Mouse (Mus musculus) adrenal gland, postnatal 25 days (tissue): Measurements from ENCODE around the gene Ppp1r37. TPM values are rescaled to one million over a fixed set of nuclear protein-coding genes. Genes with fewer than 3 reads are reported as not detected.

Source experiments
- DNase-seq: peaks from one replicate; pipeline ENCODE4 v3.0.0; 2021; ENCODE audit warnings: mixed read lengths
- total RNA-seq: library from RNA; stranded (reverse); gene quantifications from 2 replicates; pipeline ENCODE4 v1.2.3, GENCODE M21; 2021

Gene Ppp1r37
- total RNA-seq, 1 experiment from 2014 or later: 74.4 TPM

DNA sequence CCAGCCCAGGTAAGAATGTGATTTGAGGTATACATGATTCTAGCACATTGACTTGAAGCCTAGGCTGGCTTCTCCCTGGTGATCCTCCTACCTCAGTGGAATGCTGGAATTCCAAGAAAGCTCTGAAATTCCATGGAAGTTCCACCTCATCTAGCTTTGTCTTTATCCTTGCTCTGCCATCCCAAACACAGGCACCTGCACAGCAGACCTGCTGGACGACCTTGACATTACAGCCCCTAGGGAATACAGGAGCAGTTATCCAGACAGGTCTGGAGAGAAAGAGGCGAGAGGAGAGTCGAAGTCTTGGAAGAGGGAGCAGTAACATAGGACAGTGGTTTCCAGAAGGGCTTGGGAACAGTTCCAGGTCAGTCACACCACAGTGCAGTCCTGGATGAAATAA is 6.8 kb upstream of the Ppp1r37 start:
- DNase-seq: no peak

DNA sequence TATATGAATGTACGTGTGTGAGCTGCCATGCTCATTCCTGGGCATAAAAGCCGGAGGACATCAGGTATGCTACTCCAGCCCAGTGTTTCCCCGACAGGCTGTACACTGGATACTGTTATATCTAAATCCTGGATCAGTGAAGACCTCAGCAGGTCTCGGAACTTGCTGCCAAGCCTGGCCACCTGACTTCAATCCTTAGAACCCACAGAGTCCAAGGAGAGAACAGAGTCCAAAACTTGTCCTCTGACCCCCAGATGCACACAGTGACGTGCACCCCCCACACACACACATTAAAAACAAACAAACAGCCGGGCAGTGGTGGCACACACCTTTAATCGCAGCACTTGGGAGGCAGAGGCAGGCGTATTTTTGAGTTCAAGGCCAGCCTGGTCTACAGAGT is 4.5 kb upstream of the Ppp1r37 start:
- DNase-seq: no peak

DNA sequence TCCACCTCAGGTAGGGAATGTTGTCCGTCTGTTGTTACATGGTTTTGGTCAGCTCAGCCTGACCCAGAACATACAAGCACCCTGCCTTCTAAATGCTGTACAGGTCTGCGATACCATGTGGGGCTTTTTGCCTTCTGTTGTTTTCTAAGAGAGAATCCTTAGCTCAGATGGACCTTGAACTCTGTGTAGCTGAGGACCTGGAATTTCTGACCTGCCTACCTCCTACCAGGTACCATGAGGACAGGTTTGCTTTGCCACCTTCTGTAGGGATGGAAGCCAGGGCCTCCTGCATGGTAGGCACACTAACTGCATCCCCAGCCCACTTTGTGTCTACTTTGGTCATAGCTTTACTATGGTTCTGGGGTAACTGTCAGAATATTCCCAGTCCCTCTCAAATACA is 2.9 kb upstream of the Ppp1r37 start:
- no peak for DNase-seq

DNA sequence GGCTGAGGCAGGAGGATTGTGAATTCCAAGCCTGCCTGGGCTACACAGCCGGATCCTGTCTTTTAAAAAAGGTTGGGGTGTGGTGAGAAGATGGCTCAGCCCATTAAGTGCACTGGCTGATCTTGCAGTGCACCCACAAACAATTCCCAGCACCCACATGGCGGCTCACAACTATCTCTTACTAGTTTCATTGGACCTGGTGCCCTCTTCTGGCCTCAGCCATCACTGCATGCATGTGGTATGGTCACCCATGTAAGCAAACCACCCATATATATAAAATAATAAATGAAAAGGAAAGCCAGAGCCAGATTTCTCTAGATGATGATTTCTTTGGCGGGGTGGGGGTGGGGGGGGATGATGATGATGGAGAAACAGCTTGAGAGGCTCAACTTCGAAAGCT is 1.6 kb upstream of the Ppp1r37 start:
- no peak for DNase-seq

DNA sequence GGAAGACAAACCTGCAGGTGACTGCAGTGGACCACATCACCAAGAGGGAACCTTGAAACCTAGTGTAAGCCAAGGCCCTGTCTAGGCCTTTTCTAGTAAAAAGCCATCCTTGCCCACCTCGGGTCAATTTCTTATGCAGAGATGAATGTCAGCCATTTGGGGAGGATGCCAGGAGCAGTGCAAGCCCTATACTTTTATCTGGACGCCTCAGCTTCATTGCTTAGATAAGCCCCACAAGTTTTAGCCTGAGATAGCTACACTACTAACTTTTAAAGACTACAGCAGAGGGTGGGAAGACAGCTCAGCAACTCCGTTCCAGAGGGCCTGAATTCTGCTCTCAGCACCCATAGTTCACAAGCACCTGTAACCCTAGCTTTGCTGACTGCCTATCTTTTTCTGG is 1.0 kb upstream of the Ppp1r37 start:
- no peak for DNase-seq

DNA sequence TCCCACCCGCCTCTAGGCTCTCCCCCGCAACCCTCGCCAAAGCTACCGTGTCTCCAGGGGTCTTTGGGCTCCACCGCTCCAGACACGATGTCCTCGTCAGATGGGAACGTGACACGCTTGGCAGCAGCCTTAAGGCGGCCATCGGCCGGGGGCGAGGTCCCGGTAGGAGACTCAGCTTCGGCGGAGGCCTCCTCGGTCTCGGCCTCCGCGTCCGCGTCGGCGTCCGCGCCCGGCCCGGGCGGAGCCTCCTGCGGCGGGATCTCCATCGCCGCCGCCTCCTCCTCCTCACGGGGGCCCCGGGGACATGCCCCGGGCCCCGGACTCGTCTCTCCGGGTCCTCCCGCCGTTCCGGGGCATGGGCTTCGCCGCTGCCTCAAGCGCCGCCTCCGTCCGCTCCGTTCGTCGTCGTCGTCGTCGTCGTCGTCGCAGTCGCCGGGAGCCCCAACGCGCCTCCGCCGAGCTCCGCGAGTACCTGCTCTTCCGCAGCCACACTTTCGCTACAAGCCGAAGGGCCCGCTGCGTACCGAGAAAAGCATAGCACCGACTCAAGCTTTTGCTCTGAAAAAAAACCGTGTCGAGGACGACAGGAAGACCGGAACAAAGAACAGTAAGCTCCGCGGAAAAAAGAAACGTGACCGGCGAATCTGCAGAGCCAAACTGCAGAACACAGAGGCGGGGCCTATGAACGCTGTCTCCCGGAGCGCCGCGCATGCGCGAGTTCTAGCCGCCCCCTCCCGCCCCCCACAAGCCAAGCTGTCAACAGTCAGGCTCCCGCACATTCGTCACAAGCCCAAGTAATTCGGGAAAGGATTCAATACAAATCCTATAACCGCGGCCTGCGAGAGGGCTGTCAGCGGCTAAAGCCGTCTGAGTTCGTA is 872 bp downstream of the Ppp1r37 start:
- DNase-seq: peak; percentile 95

DNA sequence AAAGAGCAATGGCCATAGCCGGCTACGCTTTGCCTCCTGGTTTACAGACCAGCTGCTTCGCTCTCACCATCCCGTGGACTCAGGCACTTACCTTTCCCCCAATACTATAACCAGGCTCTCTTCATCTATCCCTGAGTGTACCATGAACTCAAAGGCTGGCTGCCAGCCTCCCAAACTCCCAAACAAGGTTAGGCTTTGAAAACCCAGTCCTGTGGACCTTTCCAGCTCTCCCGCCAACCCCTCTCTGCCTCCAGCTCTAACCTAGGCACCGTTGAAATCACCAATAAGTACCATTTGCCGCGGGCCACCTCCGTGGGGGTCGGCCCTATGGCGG is 1.5 kb downstream of the Ppp1r37 start:
- DNase-seq: no peak

DNA sequence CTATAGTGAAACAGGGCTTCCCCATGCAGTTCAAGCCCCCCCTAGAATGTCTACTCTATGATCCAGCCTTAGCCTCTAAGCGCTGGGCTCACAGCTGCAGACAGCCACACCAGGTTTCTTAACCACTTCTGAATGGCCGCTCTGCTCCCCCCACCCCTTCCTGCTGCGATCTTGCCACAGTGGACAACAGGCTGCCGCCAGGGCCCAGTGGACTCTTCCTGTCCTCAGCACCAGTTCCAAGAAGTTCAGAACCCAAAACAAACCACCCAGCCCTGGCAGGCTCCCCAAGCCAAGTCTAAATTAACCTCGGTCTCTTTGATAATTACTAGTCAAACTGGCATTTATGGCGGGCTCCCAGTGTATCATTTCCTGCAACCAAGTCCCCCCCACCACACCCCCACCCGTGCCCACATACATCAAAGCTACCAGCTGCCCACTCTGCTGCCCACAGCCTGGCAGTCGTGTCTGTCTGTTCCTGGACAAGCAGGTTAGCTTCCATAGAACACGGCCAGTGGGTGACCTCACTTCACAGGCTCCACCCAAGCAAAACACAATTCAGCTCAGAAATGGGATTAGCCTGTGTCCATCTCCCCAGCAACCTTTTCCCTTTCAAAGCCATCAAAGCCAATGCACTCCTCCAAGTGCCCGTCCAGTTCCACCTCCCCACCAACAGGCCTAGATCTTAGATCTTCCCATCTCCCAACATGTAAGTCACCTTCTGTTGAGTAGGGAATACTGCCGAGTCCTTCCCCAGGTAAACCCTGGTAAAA is 2.2 kb downstream of the Ppp1r37 start:
- no peak for DNase-seq

DNA sequence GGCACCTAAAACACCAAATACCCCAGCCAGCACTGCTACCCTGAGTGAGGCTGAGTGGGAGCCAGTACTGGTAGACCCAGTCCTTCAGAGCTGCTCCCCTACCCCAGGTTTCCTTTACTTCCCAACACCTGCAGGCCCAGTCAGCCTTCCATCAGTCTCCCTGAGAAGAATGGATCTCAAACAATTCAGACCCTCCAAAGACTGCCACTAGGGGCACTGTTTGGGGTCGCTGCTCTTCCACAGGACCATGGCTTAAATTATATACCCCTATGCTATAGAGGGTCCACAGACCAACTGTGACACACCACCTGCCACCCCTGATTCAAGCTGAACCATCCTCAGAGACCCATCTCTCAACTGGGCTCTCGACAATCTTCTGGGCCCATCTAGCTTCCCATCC is 3.9 kb downstream of the Ppp1r37 start:
- no peak for DNase-seq

DNA sequence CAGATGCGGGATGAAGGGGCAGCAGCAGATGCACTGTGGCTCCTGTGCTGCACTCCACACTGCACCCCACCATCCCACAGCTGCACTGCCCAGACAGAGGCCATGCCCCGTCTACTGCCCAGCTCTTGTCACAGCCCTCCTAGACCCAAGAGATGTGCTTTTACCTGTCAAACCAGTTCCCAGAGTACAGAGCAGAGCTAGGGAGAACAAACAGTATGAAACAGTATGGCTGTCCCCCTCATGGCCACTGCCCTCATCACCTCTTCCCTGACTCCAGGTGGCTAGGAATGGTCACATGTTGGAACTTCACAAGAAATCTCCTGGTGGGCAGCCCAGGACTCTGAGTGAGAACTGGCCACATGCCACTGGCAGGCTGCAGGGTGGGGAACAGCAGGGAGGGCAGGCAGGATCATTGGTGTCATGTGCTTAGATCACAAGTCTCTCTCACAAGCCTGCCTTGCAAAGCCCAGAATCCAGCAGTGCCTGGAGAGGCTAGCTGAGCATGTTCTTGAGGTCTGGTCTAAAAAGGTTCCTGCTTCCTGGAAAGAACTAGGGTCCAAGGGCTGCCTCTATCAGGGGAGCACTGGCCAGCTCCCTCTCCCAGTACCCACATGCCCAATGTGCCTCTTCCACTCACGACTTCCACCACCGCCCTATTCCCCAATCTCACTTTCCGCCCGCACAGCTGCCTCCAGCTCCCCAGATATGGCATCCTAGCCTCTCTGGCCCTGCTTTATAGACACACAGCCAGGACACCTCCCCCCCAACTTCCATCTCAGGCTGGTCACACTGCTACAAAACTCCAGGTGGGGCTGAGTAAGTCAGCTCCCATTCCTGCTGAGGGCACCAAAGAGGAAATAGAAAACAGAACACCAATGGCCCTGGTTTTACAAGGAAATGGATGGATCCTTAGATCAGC is 4.6 kb downstream of the Ppp1r37 start:
- DNase-seq: no peak

DNA sequence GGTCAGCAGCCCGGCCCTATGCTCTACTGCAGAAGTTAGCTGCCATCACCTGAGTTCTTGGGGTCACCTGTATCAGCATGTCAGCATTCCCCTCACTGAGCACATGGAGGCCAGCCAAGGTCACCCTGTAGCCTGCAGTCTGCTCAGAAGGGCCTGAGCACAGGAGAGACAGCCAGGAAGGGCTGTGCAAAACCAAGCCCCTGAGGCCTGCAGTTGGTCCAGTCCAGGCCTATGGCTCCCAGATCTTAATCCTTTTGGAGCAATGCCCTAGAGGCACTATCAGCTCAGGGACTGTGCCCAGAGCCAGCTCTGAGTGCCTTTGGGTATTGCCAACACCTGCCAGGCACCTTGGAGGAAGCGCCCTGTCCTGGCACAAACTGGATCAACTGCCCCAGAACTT is 5.8 kb downstream of the Ppp1r37 start:
- no peak for DNase-seq

DNA sequence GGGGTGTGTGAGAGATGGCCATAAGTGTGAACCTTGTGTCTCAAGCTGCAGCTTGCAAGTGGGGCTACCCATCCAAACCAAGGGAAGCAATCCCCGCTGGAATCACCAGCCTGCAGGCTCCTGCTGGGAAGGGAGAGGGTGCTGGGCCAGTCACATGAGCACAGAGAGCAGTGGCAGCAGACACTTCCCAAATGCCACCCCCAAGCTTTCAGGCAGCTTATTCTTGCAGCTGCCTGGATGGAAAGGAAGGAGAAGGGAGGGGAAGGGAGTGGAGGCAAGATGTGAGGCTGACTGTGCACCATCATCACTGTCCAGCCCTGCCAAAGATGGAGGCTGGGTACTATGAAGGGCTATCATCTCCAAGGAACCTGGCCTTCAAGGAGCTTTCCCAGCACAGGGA is 8.7 kb downstream of the Ppp1r37 start:
- no peak for DNase-seq

DNA sequence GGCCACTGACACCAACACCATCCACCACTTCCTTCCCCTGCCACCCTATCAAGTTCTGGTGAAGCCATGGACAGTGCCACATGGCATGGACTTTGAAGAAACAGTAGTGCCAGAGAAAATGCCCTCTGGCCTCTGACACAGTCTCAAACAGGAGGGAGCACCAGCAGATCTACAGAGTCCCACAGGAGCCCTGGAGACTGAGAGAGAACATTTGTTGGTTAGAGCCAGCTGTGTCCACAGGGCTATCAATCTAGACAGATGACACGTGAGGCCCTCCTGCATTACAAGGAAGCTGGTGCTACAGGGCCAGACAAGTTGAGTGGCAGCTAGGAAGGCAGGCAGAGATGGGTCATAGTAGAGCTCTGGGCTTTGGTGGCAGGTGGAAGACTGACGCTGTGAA is 10.4 kb downstream of the Ppp1r37 start:
- DNase-seq: no peak

DNA sequence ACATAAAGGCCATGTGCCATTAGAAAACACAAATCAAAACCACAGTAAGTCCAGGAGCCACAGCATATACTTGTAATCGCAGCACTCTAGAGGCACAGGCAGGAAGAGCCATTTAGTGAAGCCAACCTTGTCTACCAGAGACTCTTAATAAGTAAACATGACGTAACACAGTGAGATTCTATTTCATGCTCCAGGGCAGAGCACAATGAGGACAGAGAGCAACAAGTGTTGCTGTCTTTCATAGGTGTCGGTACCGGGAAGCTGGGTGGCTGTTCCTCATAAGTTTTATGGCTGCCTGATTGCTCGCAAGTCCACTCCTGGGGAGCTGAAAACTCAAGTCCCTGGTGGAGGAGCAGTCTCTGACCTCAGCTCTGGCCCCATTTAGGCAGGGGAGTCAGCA is 11.2 kb downstream of the Ppp1r37 start:
- no peak for DNase-seq

DNA sequence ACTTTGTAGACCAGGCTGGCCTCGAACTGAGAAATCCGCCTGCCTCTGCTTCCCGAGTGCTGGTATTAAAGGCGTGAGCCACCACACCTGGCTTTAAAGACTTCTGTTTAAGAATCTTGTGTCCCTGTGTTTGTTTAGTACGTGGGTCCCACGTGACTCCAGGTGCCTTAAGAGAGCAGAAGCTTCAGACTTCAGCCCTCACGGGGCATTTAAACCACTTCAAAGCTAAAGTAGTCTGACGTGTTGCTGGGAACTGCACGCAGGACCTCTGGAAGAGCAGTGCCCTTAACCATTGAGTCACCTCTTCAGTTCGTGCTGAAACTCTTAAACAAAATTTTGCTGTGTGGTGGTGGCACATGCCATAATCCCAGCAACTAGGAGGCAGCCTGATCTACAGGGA is 13.5 kb downstream of the Ppp1r37 start:
- no peak for DNase-seq

DNA sequence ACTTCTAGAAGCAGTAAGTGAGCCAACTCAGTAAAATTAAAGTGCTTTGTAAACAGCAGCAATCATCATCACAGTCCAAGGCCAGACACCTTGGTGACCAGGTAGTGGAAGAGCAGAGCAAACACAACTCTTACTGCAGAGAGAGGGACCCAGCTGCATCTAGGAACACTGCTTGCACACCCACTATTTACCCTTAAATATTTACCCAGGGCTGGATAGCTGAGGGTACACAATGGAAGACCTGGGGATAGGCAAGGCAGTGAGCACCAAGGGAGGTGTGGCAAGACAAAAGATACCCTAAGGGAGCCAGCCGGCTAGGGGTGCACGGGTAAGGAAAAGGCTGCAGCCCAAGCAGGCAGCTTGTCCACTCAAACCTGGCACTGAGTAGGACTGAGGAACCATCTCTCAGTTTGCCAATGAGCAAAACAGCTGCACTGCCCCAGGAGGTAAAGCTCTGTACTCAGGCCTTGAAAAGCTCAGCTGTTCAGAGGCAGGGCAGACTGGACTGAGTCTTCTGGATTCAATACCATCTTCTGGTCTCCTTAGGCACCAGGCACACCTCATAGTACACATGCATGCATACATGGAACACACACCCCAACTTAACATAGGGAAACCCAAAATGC is 15.4 kb downstream of the Ppp1r37 start:
- no peak for DNase-seq

DNA sequence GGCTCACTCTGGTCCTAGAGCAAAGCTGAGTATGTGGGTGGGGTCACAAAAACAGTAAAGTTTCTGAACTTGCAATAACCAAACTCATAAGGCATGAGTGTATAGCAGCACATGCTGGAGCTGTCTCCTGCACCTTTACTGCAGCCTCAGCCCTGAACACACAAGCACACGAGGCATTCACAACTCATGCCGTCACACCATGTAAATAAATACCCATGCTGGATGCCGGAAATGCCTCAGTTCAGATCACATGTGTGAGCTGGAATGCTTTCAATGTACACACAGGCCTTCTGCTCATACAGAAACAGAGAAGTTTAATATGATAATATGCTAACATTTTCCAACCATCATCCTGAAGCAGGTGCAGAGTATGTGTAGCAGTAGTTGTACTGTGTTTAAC is 16.9 kb downstream of the Ppp1r37 start:
- DNase-seq: no peak

DNA sequence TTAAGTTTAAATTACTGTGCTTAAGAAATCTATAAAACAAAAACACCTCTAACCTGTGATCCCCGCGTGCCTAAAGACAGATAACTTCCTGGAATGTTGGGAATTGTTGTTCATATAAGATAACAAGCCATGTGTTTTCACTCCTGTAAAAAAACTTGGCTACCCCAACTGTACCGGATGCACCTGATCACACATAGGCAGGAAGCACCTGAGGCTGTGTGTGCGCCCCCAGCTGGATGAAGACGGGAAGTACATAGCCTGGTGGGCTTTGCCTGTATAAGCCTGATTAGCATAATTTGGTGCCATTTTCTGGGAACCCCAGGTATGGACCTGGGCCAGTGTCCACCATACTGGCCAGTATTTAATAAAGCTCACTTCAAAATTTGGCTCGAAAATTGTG is 19.3 kb downstream of the Ppp1r37 start:
- no peak for DNase-seq

DNA sequence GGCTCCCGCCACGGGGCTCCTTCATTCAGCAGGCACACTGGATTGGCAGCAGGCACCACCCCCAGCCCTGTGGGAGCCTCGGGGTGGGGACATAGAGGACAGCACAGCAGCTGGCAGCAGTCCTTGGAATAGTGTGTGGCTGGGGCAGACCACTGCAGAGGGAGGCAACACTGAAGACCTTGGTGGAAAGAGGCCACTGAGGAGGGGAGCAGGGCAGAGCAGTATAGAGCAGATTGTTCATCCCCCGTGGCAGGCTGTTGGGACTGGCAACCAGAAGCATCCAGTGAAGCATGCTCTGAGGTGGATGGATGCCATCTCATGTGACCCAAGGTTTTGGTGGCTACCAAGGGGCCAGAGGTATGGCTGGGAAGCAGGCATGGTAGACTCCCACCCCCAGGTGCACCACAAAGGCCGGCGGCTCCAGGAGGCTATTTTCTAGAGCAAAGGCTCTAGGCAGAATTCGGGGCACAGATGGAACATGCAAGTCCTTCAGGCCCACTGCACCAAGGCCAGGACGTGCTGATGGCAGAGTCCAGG is 20.7 kb downstream of the Ppp1r37 start:
- peak; percentile 42 for DNase-seq

DNA sequence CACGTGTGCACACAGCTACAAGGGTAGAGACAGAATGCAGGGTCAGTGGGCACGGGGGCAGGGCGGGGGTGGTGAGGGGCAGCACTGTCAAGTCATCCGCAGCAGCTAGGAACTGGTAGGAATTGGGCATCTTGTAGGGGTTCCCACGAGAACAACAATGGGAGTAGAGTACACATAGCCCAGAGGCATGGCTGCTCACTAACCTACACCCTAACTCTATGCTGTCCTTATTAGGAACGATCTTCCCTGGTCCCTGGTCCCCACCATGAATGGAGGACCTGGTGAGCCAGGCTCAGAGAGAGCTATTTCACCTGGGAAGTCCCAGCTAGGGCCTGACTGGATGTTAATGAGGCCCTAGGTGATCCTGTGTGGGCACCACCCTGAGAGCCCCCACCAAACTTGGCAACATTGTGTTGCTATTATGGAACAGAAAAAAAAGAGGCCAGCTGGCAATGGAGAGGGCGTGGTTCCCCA is 21.2 kb downstream of the Ppp1r37 start:
- DNase-seq: no peak

DNA sequence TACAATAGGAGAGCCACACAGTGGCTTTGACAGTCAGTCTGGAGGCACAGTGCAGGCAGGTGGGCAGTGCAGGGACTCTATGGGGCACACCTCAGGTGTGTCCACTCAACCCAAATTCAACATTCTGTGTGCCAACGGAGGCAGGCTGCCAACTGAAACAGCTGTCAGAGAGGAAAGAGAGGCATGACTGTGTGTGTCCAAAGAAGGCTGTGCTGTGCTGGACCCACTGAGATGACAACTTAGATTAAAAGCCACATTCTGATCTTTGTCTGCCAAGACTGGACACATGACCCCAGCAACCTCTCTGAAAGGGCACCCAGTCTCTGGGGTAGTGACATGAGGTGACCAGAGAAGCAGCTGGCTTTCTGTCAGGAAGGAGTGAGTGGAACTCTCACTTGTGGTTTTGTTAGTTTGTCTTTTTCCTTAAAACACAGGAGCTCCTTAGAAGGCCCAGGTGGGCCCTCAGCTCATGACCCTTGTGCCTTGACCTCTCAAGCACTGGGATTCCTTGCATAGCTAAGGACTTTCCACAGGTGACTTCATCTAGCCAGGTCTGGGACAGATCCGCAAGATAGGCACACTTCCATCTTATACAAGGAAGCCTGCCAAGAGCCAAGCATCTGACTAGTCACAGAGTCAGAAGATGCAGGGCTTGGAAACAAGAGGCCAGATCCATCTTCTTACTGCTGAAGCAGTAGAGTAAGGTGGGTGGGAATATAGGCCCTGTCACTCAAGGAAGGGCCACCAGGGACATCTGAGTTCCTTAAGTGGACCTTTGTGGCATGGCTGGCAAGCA is 21.9 kb downstream of the Ppp1r37 start:
- no peak for DNase-seq
